Mouse (Mus musculus) ovary, adult 18-20 months (tissue): ENCODE measurements at regions not wholly inside any gene's neighbourhood (a gene's known extent, or its start where the extent isn't known, plus 50 kb on each side); places are given as distances from the start of the nearest gene placed in this dataset.

ENCODE experiments used
- DNase-seq: peaks from one replicate; pipeline ENCODE4 v3.0.0; 2022; ENCODE audit warnings: low spot score, mixed read lengths

GRCm38 (mm10) chr15:103102068-103102840, 64.6 kb downstream of the Smug1 start:
- peak; percentile 34 for DNase-seq

- DNase-seq, result no peak
Observed at GRCm38 (mm10) chr15:103100121-103100520, 66.8 kb downstream of the Smug1 start.

GRCm38 (mm10) chr15:103094457-103094856, 72.4 kb downstream of the Smug1 start:
- no peak for DNase-seq

GRCm38 (mm10) chr15:103093655-103094054, 73.2 kb downstream of the Smug1 start:
- DNase-seq, result no peak

- no peak for DNase-seq
Observed at GRCm38 (mm10) chr15:103092496-103092895, 73.8 kb downstream of the Hoxc4 start.

- no peak for DNase-seq
Observed at GRCm38 (mm10) chr15:103090280-103091164, 71.8 kb downstream of the Hoxc4 start.

- DNase-seq, result no peak
Observed at GRCm38 (mm10) chr15:103089852-103090251, 71.1 kb downstream of the Hoxc4 start.

GRCm38 (mm10) chr15:103089440-103089839, 70.7 kb downstream of the Hoxc4 start:
- no peak for DNase-seq

- DNase-seq, result peak; percentile 44
Observed at GRCm38 (mm10) chr15:103087204-103087603, 68.5 kb downstream of the Hoxc4 start.

- DNase-seq, result no peak
Observed at GRCm38 (mm10) chr15:103086672-103087069, 67.9 kb downstream of the Hoxc4 start.
